Mouse (Mus musculus) kidney, postnatal 0 days (tissue): ENCODE results near the gene Pctp. TPM values are rescaled to one million over a fixed set of nuclear protein-coding genes. Genes with fewer than 3 reads are reported as not detected.

ENCODE experiments used
- ATAC-seq: fragments of 200-750 bp; cut with Nextera tagmentation; replicated peaks from 2 replicates; pipeline ENCODE4 v1.8.0; 2017; ENCODE audit warnings: low read depth, moderate number of reproducible peaks, moderate TSS enrichment, moderate library complexity; ENCODE audit not compliant: low FRiP score
- DNase-seq: peaks from one replicate; pipeline ENCODE4 v3.0.0-alpha.2; 2016; ENCODE audit warnings: low spot score
- H3K27ac ChIP-seq: fragments of 300-500 bp; sonication (generic); 2 replicates; pipeline ENCODE4 v1.5.1; 2014; ENCODE audit warnings: mild to moderate bottlenecking
- H3K27me3 ChIP-seq: fragments of 300-500 bp; sonication (generic); 2 replicates; pipeline ENCODE4 v1.6.1; 2014; ENCODE audit warnings: low read length, mixed read lengths; ENCODE audit not compliant: insufficient read depth
- H3K36me3 ChIP-seq: fragments of 300-500 bp; sonication (generic); 2 replicates; pipeline ENCODE4 v1.6.1; 2014; ENCODE audit warnings: low read length, mixed read lengths; ENCODE audit not compliant: insufficient read depth
- H3K4me1 ChIP-seq: fragments of 300-500 bp; sonication (generic); replicated peaks from 2 replicates; pipeline ENCODE4 v1.6.1; 2014; ENCODE audit warnings: antibody characterized with exemption, low read length, mixed read lengths; ENCODE audit not compliant: insufficient read depth
- H3K4me2 ChIP-seq: fragments of 300-500 bp; sonication (generic); 2 replicates; pipeline ENCODE4 v1.6.1; 2014; ENCODE audit warnings: mild to moderate bottlenecking, low read length, moderate library complexity, mixed read lengths
- H3K4me3 ChIP-seq: fragments of 300-500 bp; sonication (generic); replicated peaks from 2 replicates; pipeline ENCODE4 v1.5.1; 2014; ENCODE audit warnings: low read depth, low read length
- H3K9ac ChIP-seq: fragments of 300-500 bp; sonication (generic); 2 replicates; pipeline ENCODE4 v1.6.1; 2014; ENCODE audit warnings: low read depth, low read length
- H3K9me3 ChIP-seq: fragments of 300-500 bp; sonication (generic); replicated peaks from 2 replicates; pipeline ENCODE4 v1.6.1; 2016; ENCODE audit warnings: low read length, inconsistent platforms, mixed read lengths
- CTCF ChIP-seq: IDR thresholded peaks from 2 replicates; pipeline ENCODE4 v1.5.1; 2016; ENCODE audit warnings: antibody characterized with exemption, low read depth, mild to moderate bottlenecking, moderate library complexity
- WGBS: fragments of 180-500 bp; shearing (Covaris S2); extraction: QIAGEN DNeasy Blood & Tissue Kit; methylation state at CpG from one replicate; pipeline ENCODE4 v1.1.7; 2014; 5-methylcytosine and 5-hydroxymethylcytosine counted together
- polyA plus RNA-seq: library from polyadenylated mRNA; unstranded; fragments of >200 nt; fragmentation: Nextera tagmentation; extraction: Ambion mirVana; gene quantifications from 2 replicates; pipeline ENCODE4 v1.2.1, GENCODE M21; 2015

The Pctp gene
- polyA plus RNA-seq, 1 experiment from 2014 or later, result 11.7 TPM

DNA sequence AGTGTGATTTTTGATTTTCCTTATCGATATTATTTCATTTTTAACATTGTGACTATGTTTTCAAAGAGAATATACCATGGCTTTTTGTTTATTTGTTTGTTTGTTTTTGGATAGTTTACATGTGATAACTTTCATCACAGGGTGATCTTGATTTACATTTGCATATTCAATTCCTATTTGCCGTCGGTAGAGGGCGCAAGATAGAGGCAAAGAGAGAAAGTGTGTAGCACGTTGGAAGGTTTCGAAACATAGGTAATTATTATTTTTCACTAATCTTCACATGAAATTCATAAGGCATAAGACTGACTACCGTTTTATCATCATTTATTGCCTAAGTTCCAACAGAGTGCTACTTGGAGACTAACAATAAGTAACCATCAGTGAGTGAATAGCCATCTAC is 16.5 kb upstream of the Pctp start:
- no peak overlapping the region for H3K9ac ChIP-seq
- ATAC-seq, result no peak
- no peak overlapping the region for H3K4me3 ChIP-seq
- H3K27ac ChIP-seq, result no peak overlapping the region
- H3K36me3 ChIP-seq, result no peaks in the 10 kb centered on the region
- H3K4me1 ChIP-seq, result no peaks in the 10 kb centered on the region
- WGBS, result 13% methylated on average over 7 of the region's 7 CpGs
- H3K27me3 ChIP-seq, result no peaks in the 10 kb centered on the region
- TF ChIP-seq CTCF, result peak; percentile 89
- no peak overlapping the region for H3K4me2 ChIP-seq
- DNase-seq, result peak; percentile 68
- no peaks in the 10 kb centered on the region for H3K9me3 ChIP-seq

DNA sequence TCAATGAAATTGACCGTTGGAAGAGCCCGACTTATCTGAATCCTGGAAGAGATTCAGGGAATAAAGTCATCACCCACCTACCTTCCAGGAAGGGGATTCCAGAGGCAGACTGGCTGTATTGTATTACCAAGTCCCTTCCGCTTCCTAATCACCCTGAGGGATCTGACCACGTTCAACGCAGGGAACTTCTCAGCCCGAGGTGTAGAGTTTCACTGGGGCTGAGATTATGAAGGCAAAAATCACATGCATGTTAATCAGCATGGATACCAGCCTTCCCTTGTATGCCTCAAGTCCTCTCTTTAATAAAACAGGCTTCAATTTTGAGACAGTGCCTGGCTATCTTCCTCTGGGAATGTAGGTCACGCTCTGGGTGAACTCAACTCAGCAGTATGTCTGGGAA is 12.6 kb upstream of the Pctp start:
- no peaks in the 10 kb centered on the region for H3K9me3 ChIP-seq
- ATAC-seq (no peak), DNase-seq (peak; percentile 28)
- H3K9ac ChIP-seq, result no peak overlapping the region
- H3K4me2 ChIP-seq, result no peak overlapping the region
- H3K27me3 ChIP-seq, result no peaks in the 10 kb centered on the region
- no peak overlapping the region for H3K27ac ChIP-seq
- no peaks in the 10 kb centered on the region for H3K4me1 ChIP-seq
- no peak for TF ChIP-seq CTCF
- 43% methylated on average over 7 of the region's 7 CpGs for WGBS
- no peak overlapping the region for H3K4me3 ChIP-seq
- no peaks in the 10 kb centered on the region for H3K36me3 ChIP-seq

DNA sequence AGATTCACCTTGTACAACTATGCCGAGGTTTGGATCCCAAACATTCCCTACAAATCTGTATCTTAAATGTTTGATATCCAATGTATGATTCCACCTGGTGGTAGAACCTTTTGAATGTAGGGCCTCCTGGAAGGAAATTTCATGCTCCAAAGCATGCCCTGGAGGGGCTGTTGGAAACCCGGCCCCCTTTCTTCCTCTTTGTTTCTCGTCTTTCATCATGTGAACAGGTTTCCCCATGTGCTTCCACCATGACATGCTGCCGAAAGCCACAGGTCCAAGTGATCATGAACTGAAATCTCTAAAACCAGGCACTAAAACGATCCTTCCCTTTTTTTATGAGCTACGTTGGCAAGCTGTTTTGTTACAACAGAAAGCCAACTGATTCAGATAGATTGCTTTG is 11.0 kb upstream of the Pctp start:
- H3K27ac ChIP-seq, result no peak overlapping the region
- 76% methylated on average over 6 of the region's 6 CpGs for WGBS
- no peaks in the 10 kb centered on the region for H3K9me3 ChIP-seq
- no peak for TF ChIP-seq CTCF
- H3K4me2 ChIP-seq, result no peak overlapping the region
- H3K4me3 ChIP-seq, result no peak overlapping the region
- no peaks in the 10 kb centered on the region for H3K4me1 ChIP-seq
- ATAC-seq, result no peak
- H3K36me3 ChIP-seq, result no peaks in the 10 kb centered on the region
- H3K27me3 ChIP-seq, result no peaks in the 10 kb centered on the region
- no peak overlapping the region for H3K9ac ChIP-seq
- DNase-seq, result no peak

DNA sequence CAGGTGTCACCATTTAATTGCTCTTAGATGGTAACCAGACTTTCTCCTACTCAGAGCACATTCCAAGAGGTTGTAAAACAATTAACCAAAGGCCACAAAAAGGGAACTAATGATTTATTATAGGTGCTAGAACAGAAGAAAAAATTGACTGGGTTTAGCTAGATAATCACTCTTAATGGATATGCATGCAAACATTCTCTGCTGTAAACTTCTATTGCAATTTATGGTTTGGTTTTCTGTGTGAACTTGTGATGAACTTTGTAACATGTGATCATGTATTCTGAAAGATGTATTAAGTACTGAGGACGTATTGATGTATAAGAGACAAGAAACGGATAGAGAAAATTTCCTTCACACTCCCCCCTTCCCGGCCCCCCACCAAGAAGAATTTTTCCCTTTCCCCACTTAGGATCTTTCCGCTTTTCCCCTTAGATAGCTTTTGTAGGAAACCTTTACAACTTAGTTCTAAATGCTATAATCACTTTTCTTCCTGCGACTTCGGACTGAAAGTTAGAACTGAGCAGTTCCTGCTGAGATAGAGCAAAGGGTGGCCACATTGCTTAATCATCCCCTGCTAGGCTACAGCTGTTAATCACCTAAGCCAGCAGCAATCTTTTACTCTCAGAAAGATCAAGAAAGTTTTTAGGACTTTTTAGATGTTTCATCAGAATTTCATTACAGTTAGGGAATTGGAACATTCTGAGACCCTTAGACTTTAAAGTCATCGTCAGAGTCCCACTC is 5.3 kb upstream of the Pctp start:
- Histone ChIP-seq H3K4me2 (no peak overlapping the region), H3K4me3 (no peak overlapping the region), H3K27me3 (no peaks in the 10 kb centered on the region), H3K9ac (no peak overlapping the region), H3K36me3 (no peaks in the 10 kb centered on the region), H3K9me3 (no peaks in the 10 kb centered on the region), H3K27ac (no peak overlapping the region), H3K4me1 (no peaks in the 10 kb centered on the region)
- no peak for ATAC-seq
- 34% methylated on average over 7 of the region's 7 CpGs for WGBS
- DNase-seq, result peak; percentile 67
- TF ChIP-seq CTCF, result no peak

DNA sequence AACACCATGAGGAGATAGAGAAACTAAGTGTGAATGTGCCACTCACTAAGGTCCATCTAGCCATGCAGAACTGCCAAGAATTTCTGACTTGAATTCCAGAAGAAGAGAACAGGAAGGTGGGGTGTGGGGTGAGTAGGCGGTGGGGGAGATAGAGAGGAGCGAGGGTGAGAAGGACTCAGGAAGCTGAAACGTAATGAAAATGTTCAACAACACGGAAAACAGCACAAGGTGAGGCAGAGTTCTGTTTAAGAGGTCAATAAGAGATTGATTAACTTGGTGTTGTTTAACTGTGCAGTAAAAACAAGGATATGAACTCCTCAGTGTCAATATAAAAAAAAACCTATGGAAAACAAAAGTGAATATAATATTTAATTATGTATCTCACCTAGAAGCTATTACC is 3.4 kb upstream of the Pctp start:
- no peak for TF ChIP-seq CTCF
- H3K9ac ChIP-seq, result no peak overlapping the region
- no peak overlapping the region for H3K27ac ChIP-seq
- no peaks in the 10 kb centered on the region for H3K9me3 ChIP-seq
- WGBS, result 19% methylated on average over 4 of the region's 4 CpGs
- ATAC-seq, result no peak
- H3K4me2 ChIP-seq, result no peak overlapping the region
- H3K4me1 ChIP-seq, result no peaks in the 10 kb centered on the region
- no peak overlapping the region for H3K4me3 ChIP-seq
- DNase-seq, result no peak
- H3K36me3 ChIP-seq, result no peaks in the 10 kb centered on the region
- H3K27me3 ChIP-seq, result no peaks in the 10 kb centered on the region

DNA sequence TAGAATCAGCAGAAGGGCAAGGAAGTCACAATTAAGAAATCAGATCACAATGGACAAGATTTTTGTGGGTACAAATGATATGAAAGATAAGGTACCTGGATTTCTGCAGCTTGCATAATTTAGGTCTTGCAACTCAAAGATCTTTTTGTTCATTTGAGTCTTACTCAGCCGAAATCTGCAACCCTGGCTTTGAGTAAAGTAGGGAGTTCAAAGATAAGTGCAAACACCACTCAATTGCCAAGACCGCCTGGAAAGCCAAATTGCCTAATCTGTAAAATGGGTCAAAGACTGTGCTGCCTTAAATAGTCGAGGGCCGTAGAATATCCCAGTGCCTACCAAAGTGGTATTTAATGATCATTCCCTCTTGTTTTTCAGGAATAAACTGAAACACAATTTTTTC is 692 bp upstream of the Pctp start:
- 0 out of 2 replicates have a peak overlapping the region, but pooled peaks have one; percentile 65 for H3K4me2 ChIP-seq
- ATAC-seq (no peak), DNase-seq (no peak)

DNA sequence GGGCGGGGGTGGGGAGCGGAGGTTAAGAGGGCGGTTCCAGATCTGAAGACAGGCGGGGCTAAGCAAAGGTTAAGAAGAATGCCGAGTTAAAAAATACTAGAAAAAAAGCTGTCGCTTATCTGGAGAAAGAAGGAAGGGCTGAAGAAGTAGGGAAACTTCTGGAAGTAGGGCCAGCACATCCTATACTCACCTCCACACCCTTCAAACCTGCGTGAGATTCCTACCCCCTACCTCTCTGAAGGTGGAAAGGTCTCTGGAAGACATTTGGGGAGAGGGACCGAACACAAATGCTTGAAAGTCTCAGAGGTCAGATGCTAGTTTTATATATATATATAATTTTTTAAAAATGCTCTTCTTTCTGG is 274 bp upstream of the Pctp start:
- ATAC-seq (no peak), DNase-seq (no peak)
- H3K27me3 ChIP-seq, result no peaks in the 10 kb centered on the region
- no peak for TF ChIP-seq CTCF
- peak overlapping the region; percentile 47; the same call in 1 of the 2 replicates for H3K27ac ChIP-seq
- H3K9me3 ChIP-seq, result no peaks in the 10 kb centered on the region
- H3K4me1 ChIP-seq, result no peaks in the 10 kb centered on the region
- H3K9ac ChIP-seq, result no peak overlapping the region
- H3K4me3 ChIP-seq, result peak overlapping the region; percentile 34
- WGBS, result 10% methylated on average over 8 of the region's 8 CpGs
- peak overlapping the region; percentile 65 for H3K4me2 ChIP-seq
- H3K36me3 ChIP-seq, result no peaks in the 10 kb centered on the region

More for the DNA sequence above, 692 bp upstream of the Pctp start:
- no peaks in the 10 kb centered on the region for H3K9me3 ChIP-seq
- H3K4me1 ChIP-seq, result no peaks in the 10 kb centered on the region
- no peaks in the 10 kb centered on the region for H3K36me3 ChIP-seq
- 93% methylated on average over 4 of the region's 4 CpGs for WGBS
- no peak for TF ChIP-seq CTCF
- no peaks in the 10 kb centered on the region for H3K27me3 ChIP-seq
- no peak overlapping the region for H3K4me3 ChIP-seq
- peak overlapping the region; percentile 47; the same call in 1 of the 2 replicates for H3K27ac ChIP-seq
- no peak overlapping the region for H3K9ac ChIP-seq
